Mouse (Mus musculus) lung, embryonic 15.5 days (tissue): ENCODE measurements around the gene Pde7b. TPM values are rescaled to one million over a fixed set of nuclear protein-coding genes. Genes with fewer than 3 reads are reported as not detected.

ENCODE experiments used
- ATAC-seq: fragments of 200-750 bp; cut with Nextera tagmentation; 2 replicates; pipeline ENCODE4 v1.8.0; 2017; ENCODE audit warnings: moderate number of reproducible peaks, borderline replicate concordance; ENCODE audit not compliant: low FRiP score, low TSS enrichment; ENCODE audit errors: extremely low read depth
- H3K27ac ChIP-seq: fragments of 300-500 bp; sonication (generic); 2 replicates; pipeline ENCODE4 v1.5.1; 2015; ENCODE audit warnings: moderate library complexity, mild to moderate bottlenecking, inconsistent platforms
- H3K27me3 ChIP-seq: fragments of 300-500 bp; sonication (generic); 2 replicates; pipeline ENCODE4 v1.6.1; 2015; ENCODE audit warnings: inconsistent platforms
- H3K36me3 ChIP-seq: fragments of 300-500 bp; sonication (generic); 2 replicates; pipeline ENCODE4 v1.6.1; 2015; ENCODE audit warnings: inconsistent platforms
- H3K4me1 ChIP-seq: fragments of 300-500 bp; sonication (generic); 2 replicates; pipeline ENCODE4 v1.6.1; 2015; ENCODE audit warnings: inconsistent platforms
- H3K4me2 ChIP-seq: fragments of 300-500 bp; sonication (generic); 2 replicates; pipeline ENCODE4 v1.6.1; 2015; ENCODE audit warnings: inconsistent platforms, mild to moderate bottlenecking, moderate library complexity
- H3K4me3 ChIP-seq: fragments of 300-500 bp; sonication (generic); 2 replicates; pipeline ENCODE4 v1.5.1; 2015; ENCODE audit warnings: mild to moderate bottlenecking, inconsistent platforms
- H3K9ac ChIP-seq: fragments of 300-500 bp; sonication (generic); 2 replicates; pipeline ENCODE4 v1.6.1; 2015; ENCODE audit warnings: inconsistent platforms
- H3K9me3 ChIP-seq: fragments of 300-500 bp; sonication (generic); 2 replicates; pipeline ENCODE4 v1.6.1; 2016; ENCODE audit warnings: inconsistent platforms
- WGBS: fragments of 180-500 bp; shearing (Covaris S2); methylation state at CpG from one replicate; pipeline ENCODE4 v1.1.7; 2015; 5-methylcytosine and 5-hydroxymethylcytosine counted together
- polyA plus RNA-seq: library from polyadenylated mRNA; unstranded; fragments of >200 nt; fragmentation: Nextera tagmentation; extraction: Ambion mirVana; gene quantifications from 2 replicates; pipeline ENCODE4 v1.2.1, GENCODE M21; 2015

Gene Pde7b
- polyA plus RNA-seq, 1 experiment from 2014 or later = 3.1 TPM

DNA sequence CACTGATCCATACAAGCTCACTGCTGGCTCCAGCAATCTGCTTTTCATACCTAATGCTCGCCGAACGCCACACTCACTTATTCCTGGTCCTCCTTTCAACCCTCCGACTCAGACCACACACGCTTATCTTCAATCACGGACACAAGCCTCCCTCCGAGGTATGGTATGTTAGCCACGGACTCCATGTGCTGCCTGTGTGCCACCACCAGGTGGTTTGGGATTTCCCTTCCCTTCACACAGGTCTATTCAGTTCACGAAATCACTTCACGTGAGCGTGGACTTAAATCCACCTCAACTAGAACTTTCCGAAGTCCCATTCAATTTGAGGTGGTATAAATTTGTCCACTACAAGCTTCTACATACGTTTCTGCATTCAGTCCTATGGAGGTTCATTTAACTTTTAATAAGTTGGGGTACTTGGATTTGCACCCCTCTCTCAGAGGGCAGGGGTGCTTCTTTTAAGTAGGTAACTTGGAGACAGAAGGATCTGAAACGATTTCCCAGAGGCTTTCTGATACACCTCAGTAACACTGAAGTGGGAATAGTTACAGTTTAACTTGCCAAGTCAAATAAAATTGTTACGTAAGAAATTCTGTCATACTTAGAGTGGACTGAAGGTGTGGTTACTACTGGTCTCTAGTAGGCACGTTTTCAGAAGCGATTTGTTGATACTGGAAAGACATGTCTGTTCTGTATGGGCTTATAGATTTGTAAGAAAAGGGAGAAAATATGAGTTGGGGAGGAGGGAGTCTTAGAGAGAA, 221.4 kb downstream of the Pde7b start:
- H3K36me3 ChIP-seq = no peaks in the 10 kb centered on the region
- no peak overlapping the region for H3K4me3 ChIP-seq
- no peak overlapping the region for H3K9ac ChIP-seq
- no peaks in the 10 kb centered on the region for H3K9me3 ChIP-seq
- H3K27ac ChIP-seq = peak overlapping the region; percentile 81
- WGBS = 67% methylated on average over 17 of the region's 17 CpGs
- H3K4me2 ChIP-seq = no peak overlapping the region
- H3K4me1 ChIP-seq = 0 out of 2 replicates have a peak, but pooled peaks cover 24% of the 10 kb centered on the region
- ATAC-seq = 0 out of 2 replicates have a peak, but pooled peaks have one; percentile 3
- H3K27me3 ChIP-seq = no peaks in the 10 kb centered on the region

DNA sequence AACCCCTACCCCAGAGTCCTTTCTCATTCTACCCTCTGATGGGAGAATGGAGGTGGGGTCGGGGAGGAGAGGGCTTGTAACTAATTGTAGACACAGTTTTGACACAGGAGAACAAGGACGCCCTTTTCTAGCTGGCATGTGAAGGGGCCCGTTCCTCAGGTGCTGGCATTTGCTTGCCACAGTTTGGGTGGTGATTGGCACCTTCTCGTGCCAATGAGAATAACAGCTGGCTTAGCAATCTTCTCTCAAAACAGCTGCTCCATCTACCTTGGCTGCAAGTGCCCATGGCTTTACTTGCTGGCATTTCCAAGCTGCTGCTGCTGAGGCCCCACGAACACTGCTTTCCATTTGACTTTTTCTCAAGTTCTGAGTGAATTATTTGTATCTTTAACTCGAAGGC, 223.7 kb downstream of the Pde7b start:
- no peaks in the 10 kb centered on the region for H3K36me3 ChIP-seq
- no peak overlapping the region for H3K4me2 ChIP-seq
- H3K27me3 ChIP-seq = no peaks in the 10 kb centered on the region
- H3K4me1 ChIP-seq = 0 out of 2 replicates have a peak, but pooled peaks cover 11% of the 10 kb centered on the region
- H3K27ac ChIP-seq = no peak overlapping the region
- no peaks in the 10 kb centered on the region for H3K9me3 ChIP-seq
- H3K4me3 ChIP-seq = no peak overlapping the region
- ATAC-seq = no peak
- 67% methylated on average over 6 of the region's 6 CpGs for WGBS
- no peak overlapping the region for H3K9ac ChIP-seq

DNA sequence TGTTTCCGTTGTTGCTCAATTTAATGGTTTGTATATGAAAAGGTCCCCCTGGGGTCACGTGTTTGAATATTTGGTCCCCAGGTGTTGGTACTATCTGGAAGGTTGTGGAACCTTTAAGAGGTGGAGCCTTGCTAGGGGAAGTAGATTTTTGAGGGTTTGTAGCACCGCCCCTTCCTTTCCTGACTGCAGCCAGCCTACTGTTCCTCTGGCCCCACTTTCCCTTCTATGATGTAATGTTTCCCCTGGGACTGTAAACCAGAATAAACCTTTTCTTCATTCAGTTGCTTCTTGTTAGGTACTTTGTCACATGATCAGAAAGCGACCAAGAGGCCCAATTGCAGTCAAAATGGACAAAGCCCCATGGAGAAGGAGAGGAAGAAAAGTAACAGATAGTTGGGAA, 229.8 kb downstream of the Pde7b start:
- Histone ChIP-seq H3K4me3 (no peak overlapping the region), H3K9me3 (no peaks in the 10 kb centered on the region), H3K27me3 (no peaks in the 10 kb centered on the region), H3K27ac (no peak overlapping the region), H3K4me2 (no peak overlapping the region), H3K36me3 (no peaks in the 10 kb centered on the region), H3K4me1 (peaks cover 11% of the 10 kb centered on the region), H3K9ac (no peak overlapping the region)
- ATAC-seq = no peak
- 92% methylated on average over 4 of the region's 4 CpGs for WGBS

DNA sequence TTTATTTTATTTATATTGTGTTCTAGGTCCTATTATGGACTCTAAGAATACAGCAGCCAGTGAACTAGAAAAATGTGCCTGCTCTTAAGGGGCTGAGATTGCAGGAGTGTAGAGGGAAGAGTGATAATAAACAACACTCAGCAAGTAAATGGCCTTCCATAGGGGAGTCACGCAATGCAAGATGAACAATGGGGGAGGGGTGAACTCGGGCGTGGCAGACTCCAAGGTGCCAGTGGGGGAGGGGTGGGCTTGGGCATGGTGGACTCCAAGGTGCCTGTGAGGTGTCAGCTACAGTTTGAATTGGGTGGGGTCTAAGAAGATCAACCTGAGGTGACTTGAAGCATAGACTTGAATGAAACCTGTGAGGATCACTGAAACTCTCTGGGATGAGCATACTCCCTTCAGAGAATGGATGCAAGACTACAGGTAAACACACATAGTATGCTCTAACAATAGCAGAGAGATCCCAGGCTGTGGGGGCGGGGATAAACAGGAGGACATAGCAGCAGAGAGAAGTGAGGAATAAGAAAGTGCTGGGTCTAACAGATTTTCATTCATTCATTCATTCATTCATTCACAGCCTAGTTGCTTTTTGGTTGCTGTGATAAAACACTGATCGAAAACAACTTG, 230.9 kb downstream of the Pde7b start:
- Histone ChIP-seq H3K36me3 (no peaks in the 10 kb centered on the region), H3K27me3 (no peaks in the 10 kb centered on the region), H3K4me1 (peaks cover 16% of the 10 kb centered on the region), H3K9ac (no peak overlapping the region), H3K4me2 (no peak overlapping the region), H3K4me3 (no peak overlapping the region), H3K9me3 (no peaks in the 10 kb centered on the region), H3K27ac (no peak overlapping the region)
- 75% methylated on average over 5 of the region's 5 CpGs for WGBS
- ATAC-seq = no peak

DNA sequence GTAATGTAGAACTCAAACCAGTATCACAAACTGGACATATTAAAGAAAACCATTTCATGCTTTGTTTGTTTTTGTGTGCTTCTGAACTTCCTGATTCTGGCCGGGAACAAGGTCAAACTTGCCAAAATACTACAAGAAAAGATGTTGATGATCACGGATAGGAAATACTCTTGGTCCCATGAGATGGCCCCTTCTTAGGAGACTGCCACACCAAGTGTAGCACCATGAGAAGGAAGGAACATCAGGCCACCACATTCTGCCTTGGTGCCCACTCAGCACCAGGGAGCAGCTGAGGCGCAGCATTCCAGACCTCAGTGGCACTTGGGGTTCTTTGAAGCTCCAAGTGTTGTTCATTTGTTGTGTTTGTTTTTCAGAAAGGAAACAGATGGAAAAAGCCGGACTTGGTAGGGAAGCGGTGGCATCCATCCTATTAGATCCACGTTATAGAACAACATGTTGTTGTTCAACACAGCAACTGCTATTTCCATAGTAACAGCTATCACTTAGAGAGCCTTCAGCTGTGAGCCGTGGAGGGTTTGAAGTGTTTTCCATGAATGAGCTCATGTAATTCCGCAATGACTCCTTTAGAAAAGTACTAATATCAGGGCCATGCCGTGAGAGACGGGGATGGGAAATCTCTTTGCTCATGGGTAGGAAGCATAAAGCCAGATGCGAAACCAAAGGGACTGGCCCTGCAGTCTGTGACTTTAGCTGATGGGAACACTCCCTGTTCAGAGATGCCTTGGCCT, 232.5 kb downstream of the Pde7b start:
- no peak for ATAC-seq
- Histone ChIP-seq H3K9ac (no peak overlapping the region), H3K4me1 (peaks cover 27% of the 10 kb centered on the region), H3K36me3 (no peaks in the 10 kb centered on the region), H3K9me3 (no peaks in the 10 kb centered on the region), H3K27me3 (no peaks in the 10 kb centered on the region), H3K27ac (no peak overlapping the region), H3K4me2 (no peak overlapping the region), H3K4me3 (no peak overlapping the region)
- WGBS = 57% methylated on average over 11 of the region's 11 CpGs

DNA sequence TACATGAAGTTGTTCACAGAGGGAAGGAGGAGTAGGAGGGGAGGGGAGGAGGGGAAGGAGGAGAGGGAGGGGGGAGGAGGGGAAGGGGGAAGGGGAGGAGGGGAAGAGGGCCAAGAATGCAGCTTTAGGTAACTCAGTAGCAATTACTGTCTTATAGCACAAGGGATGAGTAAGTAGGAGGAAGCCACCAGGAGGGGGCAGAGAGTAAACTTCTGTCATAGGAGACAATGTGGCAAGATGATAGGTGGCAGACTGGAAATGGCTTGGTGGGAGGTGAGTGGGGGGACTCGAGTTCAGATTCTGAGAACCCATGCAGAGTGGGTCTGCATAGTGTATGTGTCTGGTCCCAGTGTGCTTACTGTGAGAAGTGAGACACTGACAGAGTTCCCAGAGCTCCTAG, 234.1 kb downstream of the Pde7b start:
- 22% methylated on average over 1 of the region's 1 CpGs for WGBS
- H3K4me1 ChIP-seq = peaks cover 40% of the 10 kb centered on the region

DNA sequence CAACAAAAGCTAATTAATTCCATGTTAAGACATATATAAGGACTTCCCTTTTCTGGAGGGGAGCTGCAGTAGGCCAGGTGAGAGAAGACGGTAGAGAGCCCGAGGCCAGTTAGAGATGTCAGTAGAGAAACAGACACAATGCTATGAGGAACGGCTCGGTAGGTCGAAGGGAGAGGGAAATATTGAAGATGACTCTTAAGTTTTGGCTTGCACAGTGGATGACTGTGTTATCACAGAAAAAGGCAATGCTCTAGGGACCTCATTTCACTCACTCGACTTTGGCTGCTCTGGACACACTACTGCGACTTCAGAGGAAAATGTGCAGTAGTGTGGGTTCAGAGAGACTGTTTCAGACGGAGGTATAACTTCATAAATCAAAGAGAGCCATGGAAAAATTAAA, 234.6 kb downstream of the Pde7b start:
- H3K4me1 ChIP-seq = peaks cover 42% of the 10 kb centered on the region

More for the DNA sequence above, 234.1 kb downstream of the Pde7b start:
- Histone ChIP-seq H3K4me2 (no peak overlapping the region), H3K9ac (no peak overlapping the region), H3K27ac (no peak overlapping the region), H3K4me3 (no peak overlapping the region), H3K36me3 (no peaks in the 10 kb centered on the region), H3K27me3 (no peaks in the 10 kb centered on the region), H3K9me3 (no peaks in the 10 kb centered on the region)
- ATAC-seq = no peak

DNA sequence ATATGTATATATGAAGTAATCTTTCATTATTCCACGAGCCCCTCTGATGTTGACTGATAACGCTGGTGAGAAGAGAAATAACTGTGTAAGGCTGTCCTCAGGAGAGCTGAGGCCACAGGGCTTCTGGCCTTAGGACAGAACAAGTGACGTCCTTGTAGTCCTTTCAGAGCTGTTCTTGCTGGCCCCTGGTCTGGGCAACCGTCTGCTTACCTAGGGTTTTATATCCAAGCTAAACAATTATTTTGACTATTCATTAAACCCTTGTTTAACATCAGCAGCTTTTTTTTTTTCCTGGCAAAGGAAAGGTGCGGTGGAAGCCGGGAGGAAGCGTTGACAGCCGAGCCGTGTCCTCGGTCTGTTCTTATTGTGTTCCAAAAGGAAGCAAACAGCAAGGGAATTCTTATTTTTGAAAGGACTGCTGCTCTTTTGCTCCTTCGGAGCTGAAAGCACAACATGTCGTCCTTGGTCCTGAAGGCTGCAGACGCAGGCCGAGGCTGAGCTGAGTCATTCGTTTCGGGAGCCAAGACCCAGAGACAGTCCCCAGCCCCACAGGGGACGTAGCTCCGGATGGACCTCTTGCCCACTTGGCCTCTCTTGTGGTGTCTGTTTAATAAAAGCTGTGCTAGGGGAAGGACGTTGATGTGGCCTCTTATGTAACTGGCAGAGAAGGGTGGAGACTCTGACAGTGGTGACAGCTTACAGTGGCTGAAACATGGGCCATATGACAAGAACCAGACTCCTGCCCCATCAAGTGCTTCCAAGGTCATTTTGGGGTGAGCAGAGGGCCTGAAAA, 238.2 kb downstream of the Pde7b start:
- Histone ChIP-seq H3K9ac (no peak overlapping the region), H3K4me1 (peaks cover 32% of the 10 kb centered on the region), H3K9me3 (no peaks in the 10 kb centered on the region), H3K4me2 (peak overlapping the region; percentile 9; the same call in 1 of the 2 replicates), H3K36me3 (no peaks in the 10 kb centered on the region), H3K4me3 (no peak overlapping the region), H3K27ac (peak overlapping the region; percentile 83), H3K27me3 (no peaks in the 10 kb centered on the region)
- 25% methylated on average over 19 of the region's 19 CpGs for WGBS
- ATAC-seq = peak; percentile 97

More for the DNA sequence above, 234.6 kb downstream of the Pde7b start:
- no peak overlapping the region for H3K27ac ChIP-seq
- no peak overlapping the region for H3K4me3 ChIP-seq
- no peaks in the 10 kb centered on the region for H3K9me3 ChIP-seq
- no peaks in the 10 kb centered on the region for H3K36me3 ChIP-seq
- no peak for ATAC-seq
- no peaks in the 10 kb centered on the region for H3K27me3 ChIP-seq
- no peak overlapping the region for H3K9ac ChIP-seq
- H3K4me2 ChIP-seq = no peak overlapping the region
- 74% methylated on average over 8 of the region's 8 CpGs for WGBS

DNA sequence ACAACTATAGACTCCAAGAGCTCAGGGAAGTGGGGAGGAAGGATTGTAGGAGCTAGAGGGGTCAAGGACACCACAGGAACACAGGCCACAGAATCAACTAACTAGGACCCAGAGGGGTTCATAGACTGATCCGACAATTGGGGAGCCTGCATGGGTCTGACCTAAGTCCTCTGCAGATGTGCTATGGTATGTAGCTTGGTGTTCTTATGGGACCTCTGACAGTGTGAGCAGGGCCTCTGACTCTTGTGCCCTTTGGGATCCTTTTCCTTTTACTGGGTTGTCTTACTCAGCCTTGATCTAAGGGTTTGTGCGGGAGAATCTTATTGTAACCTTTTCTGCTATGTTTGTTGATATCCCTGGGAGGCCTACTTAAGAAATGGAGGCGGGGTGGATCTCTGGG, 239.1 kb downstream of the Pde7b start:
- Histone ChIP-seq H3K4me3 (no peak overlapping the region), H3K27me3 (no peaks in the 10 kb centered on the region), H3K9me3 (no peaks in the 10 kb centered on the region), H3K36me3 (no peaks in the 10 kb centered on the region), H3K9ac (no peak overlapping the region), H3K4me2 (no peak overlapping the region), H3K4me1 (peaks cover 32% of the 10 kb centered on the region), H3K27ac (peak overlapping the region; percentile 83)
- WGBS = 64% methylated on average over 3 of the region's 3 CpGs
- ATAC-seq = no peak

DNA sequence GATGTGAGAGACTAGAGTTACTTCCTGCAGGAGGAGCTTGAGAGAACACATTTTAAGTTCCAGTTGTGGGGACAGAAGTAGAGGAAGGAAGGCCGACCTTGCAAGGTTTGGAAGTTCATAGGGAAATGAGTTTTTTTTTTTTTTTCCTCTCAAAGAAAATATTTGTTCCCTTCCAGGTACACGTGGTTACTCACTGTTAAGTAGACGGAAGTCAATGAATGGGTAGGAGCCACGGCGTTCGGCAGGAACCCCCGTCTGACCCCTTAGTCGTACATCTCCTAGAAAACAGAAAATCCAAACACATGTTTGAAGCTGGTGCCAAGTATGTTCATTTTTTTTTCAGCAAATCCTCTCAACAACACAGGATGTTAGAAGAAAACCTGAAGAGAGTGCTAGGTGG, 245.4 kb downstream of the Pde7b start:
- H3K4me2 ChIP-seq = no peak overlapping the region
- H3K9ac ChIP-seq = no peak overlapping the region
- 32% methylated on average over 8 of the region's 8 CpGs for WGBS
- H3K4me3 ChIP-seq = no peak overlapping the region
- H3K9me3 ChIP-seq = no peaks in the 10 kb centered on the region
- ATAC-seq = no peak
- no peaks in the 10 kb centered on the region for H3K36me3 ChIP-seq
- no peak overlapping the region for H3K27ac ChIP-seq
- H3K27me3 ChIP-seq = no peaks in the 10 kb centered on the region
- peaks cover 4% of the 10 kb centered on the region; the same call in 1 of the 2 replicates for H3K4me1 ChIP-seq

DNA sequence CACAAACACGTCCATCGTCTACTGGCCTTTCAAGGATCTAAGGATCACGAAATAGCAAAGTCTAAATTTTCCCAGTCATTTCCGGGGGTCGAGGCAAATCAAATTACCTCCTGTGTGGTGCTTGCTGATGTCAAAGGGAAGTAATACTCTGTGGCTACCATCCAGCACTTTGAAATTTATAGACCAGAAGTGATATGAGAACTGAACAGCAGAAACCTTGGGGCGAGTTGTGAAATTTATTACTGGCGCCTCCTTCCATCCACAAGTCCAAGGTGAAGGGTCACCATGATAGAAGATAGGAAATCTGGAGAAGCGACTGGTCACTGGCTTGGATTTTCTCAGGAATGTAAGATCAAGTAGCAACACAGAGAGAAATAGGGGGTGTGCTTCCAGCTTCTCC, 246.4 kb downstream of the Pde7b start:
- Histone ChIP-seq H3K4me1 (peaks cover 4% of the 10 kb centered on the region; the same call in 1 of the 2 replicates), H3K4me3 (no peak overlapping the region), H3K27ac (no peak overlapping the region), H3K27me3 (no peaks in the 10 kb centered on the region), H3K9ac (no peak overlapping the region), H3K4me2 (no peak overlapping the region), H3K36me3 (no peaks in the 10 kb centered on the region), H3K9me3 (no peaks in the 10 kb centered on the region)
- no peak for ATAC-seq
- WGBS = 45% methylated on average over 8 of the region's 8 CpGs
